Mouse (Mus musculus) lung, postnatal 0 days (tissue): ENCODE results near the gene Gm21788. TPM values are rescaled to one million over a fixed set of nuclear protein-coding genes. Genes with fewer than 3 reads are reported as not detected.
"Not testable (repeated sequence)": the region's sequence is repeated elsewhere in the genome, so short reads cannot be mapped to it uniquely, and the experiment has no call there.

ENCODE experiments used
- ATAC-seq: fragments of 200-750 bp; cut with Nextera tagmentation; 2 replicates; pipeline ENCODE4 v1.8.0; 2017; ENCODE audit warnings: moderate library complexity
- DNase-seq: peaks from one replicate; pipeline ENCODE4 v3.0.0-alpha.2; 2016; ENCODE audit warnings: low spot score
- H3K27ac ChIP-seq: fragments of 300-500 bp; sonication (generic); 2 replicates; pipeline ENCODE4 v1.5.1; 2014; ENCODE audit warnings: antibody characterized with exemption, mild to moderate bottlenecking, low read length, mixed read lengths
- H3K27me3 ChIP-seq: fragments of 300-500 bp; sonication (generic); replicated peaks from 2 replicates; pipeline ENCODE4 v1.6.1; 2014; ENCODE audit warnings: low read length, mixed read lengths; ENCODE audit not compliant: insufficient read depth
- H3K36me3 ChIP-seq: fragments of 300-500 bp; sonication (generic); 2 replicates; pipeline ENCODE4 v1.6.1; 2014; ENCODE audit warnings: low read length, mixed read lengths; ENCODE audit not compliant: insufficient read depth
- H3K4me1 ChIP-seq: fragments of 300-500 bp; sonication (generic); 2 replicates; pipeline ENCODE4 v1.6.1; 2014; ENCODE audit warnings: antibody characterized with exemption, low read depth, low read length, mixed read lengths; ENCODE audit not compliant: insufficient read depth
- H3K4me2 ChIP-seq: fragments of 300-500 bp; sonication (generic); replicated peaks from 2 replicates; pipeline ENCODE4 v1.6.1; 2014; ENCODE audit warnings: low read depth, mild to moderate bottlenecking, low read length, moderate library complexity, mixed read lengths
- H3K4me3 ChIP-seq: fragments of 300-500 bp; sonication (generic); 2 replicates; pipeline ENCODE4 v1.5.1; 2014; ENCODE audit warnings: low read depth, low read length
- H3K9ac ChIP-seq: fragments of 300-500 bp; sonication (generic); replicated peaks from 2 replicates; pipeline ENCODE4 v1.6.1; 2014; ENCODE audit warnings: low read depth, mild to moderate bottlenecking
- H3K9me3 ChIP-seq: fragments of 300-500 bp; sonication (generic); 2 replicates; pipeline ENCODE4 v1.6.1; 2016; ENCODE audit warnings: low read length, mixed read lengths
- WGBS: fragments of 180-500 bp; shearing (Covaris S2); extraction: QIAGEN DNeasy Blood & Tissue Kit; methylation state at CpG from one replicate; pipeline ENCODE4 v1.1.7; 2014; 5-methylcytosine and 5-hydroxymethylcytosine counted together
- polyA plus RNA-seq: library from polyadenylated mRNA; unstranded; fragments of >200 nt; fragmentation: Nextera tagmentation; extraction: Ambion mirVana; gene quantifications from 2 replicates; pipeline ENCODE4 v1.2.1, GENCODE M21; 2015

Gm21788 gene
- not detected in 2 replicates for polyA plus RNA-seq

DNA sequence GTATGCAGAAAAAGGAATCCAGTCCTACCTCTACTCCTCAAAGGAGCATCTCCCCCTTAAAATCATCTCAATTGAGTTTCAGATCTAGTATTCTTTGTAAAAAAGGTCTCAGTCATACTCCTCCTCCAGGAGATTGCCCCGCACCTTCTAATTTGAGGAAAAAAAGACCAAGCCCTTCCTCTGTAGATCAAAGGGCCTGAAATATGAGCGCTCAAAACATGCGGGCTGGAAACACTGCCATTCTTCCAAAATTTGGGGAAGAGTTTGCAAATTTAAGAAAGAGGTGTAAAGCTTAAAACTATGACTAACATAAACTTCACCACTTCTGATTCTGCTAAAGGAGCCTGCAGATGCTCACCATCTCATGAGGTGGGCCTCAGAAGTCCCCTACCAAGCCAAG, at the start of gene Gm21788:
TSS of gene Gm21788 (plus strand) at position 301 of the 400 bp plus-strand sequence.
- H3K27me3 ChIP-seq, DNase-seq, H3K27ac ChIP-seq, H3K9me3 ChIP-seq, H3K4me1 ChIP-seq, H3K4me2 ChIP-seq, ATAC-seq, H3K9ac ChIP-seq, H3K36me3 ChIP-seq, H3K4me3 ChIP-seq: not testable (repeated sequence)
- no CpG with 5 or more reads among the region's 3 CpGs for WGBS

Other genes starting within 250 kb of the Gm21788 start
- gene Gm21244, start 235.7 kb upstream of the Gm21788 start, polyA plus RNA-seq = not detected in 2 replicates
- not detected in 2 replicates for gene Gm28998, start 151.2 kb upstream of the Gm21788 start, polyA plus RNA-seq
- gene Gm20826, start 233.5 kb downstream of the Gm21788 start, polyA plus RNA-seq = not detected in 2 replicates